ENCODE assay signal across 15 mouse cellular contexts in genomic region chr13:47192200-47192599, GRCm38 (mm10).
"Had no signal": no experiment of that assay in that cellular context is flagged by ENCODE, and none has a peak within 500 bp of the region (broad histone marks: within the 10 kb centered on the region; RNA-seq: fewer than 3 reads in every experiment).

No protein-coding gene starts in this region.

- DNase-seq: lung, adult 2 months; lung, postnatal 14 days; lung, postnatal 36 days; right cerebral cortex, postnatal 14 days; thymus, adult 18-20 months; thymus, postnatal 14 days; thymus, postnatal 36 days had no signal

- H3K4me3 ChIP-seq: lung, embryonic 15.5 days; megakaryocyte, embryonic 14.5 days; midbrain, embryonic 13.5 days; midbrain, embryonic 15.5 days; neural tube, embryonic 12.5 days had no signal

- H3K9me3 ChIP-seq: lung, embryonic 15.5 days; midbrain, embryonic 13.5 days; midbrain, embryonic 15.5 days; neural tube, embryonic 12.5 days had no signal

- H3K4me2 ChIP-seq: midbrain, embryonic 11.5 days; midbrain, embryonic 13.5 days; midbrain, embryonic 15.5 days; neural tube, embryonic 12.5 days had no signal

- H3K27ac ChIP-seq: macrophage; midbrain, embryonic 13.5 days; midbrain, embryonic 15.5 days; neural tube, embryonic 12.5 days had no signal

- H3K9ac ChIP-seq: lung, embryonic 15.5 days; midbrain, embryonic 13.5 days; midbrain, embryonic 15.5 days; neural tube, embryonic 12.5 days had no signal

- ATAC-seq: lung, postnatal 0 days; midbrain, embryonic 13.5 days; midbrain, embryonic 15.5 days had no signal

- H3K36me3 ChIP-seq: lung, embryonic 15.5 days; midbrain, embryonic 13.5 days; midbrain, embryonic 15.5 days; neural tube, embryonic 12.5 days had no signal
